Mouse (Mus musculus): ENCODE data around the gene U2surp.

- TF ChIP-seq RAD21 (IDR thresholded peaks at IDR 0.05; ENCODE audit: low read depth, low read length) (no peak), E2F4 (IDR thresholded peaks at IDR 0.05; ENCODE audit: borderline replicate concordance, low read depth, low read length) (no peak), HCFC1 (IDR thresholded peaks at IDR 0.05; ENCODE audit: low read depth, low read length) (no peak)
Observed at GRCm38 (mm10) chr9:95557722-95558121, 45.9 kb upstream of the U2surp start.
